Mouse (Mus musculus) thymus, adult 2 months (tissue): ENCODE results near the gene AW822073. TPM values are rescaled to one million over a fixed set of nuclear protein-coding genes. Genes with fewer than 3 reads are reported as not detected.
"Not testable (repeated sequence)": the region's sequence is repeated elsewhere in the genome, so short reads cannot be mapped to it uniquely, and the experiment has no call there.

ENCODE experiments used
- DNase-seq: peaks from one replicate; pipeline ENCODE4 v3.0.0; 2021
- H3K27ac ChIP-seq: fragments of 200-500 bp; 2 replicates; pipeline ENCODE4 v1.5.1; 2012; ENCODE audit warnings: low read length, control low read depth; ENCODE audit not compliant: control insufficient read depth, insufficient read depth
- H3K27me3 ChIP-seq: fragments of 200-500 bp; 2 replicates; pipeline ENCODE4 v1.6.1; 2012; ENCODE audit warnings: mild to moderate bottlenecking, low read length, moderate library complexity, mixed read lengths; ENCODE audit not compliant: control insufficient read depth, insufficient read depth
- H3K36me3 ChIP-seq: fragments of 200-500 bp; 2 replicates; pipeline ENCODE4 v1.6.1; 2012; ENCODE audit warnings: mild to moderate bottlenecking, low read length, moderate library complexity; ENCODE audit not compliant: control insufficient read depth, insufficient read depth
- H3K4me1 ChIP-seq: fragments of 200-500 bp; replicated peaks from 2 replicates; pipeline ENCODE4 v1.6.1; 2012; ENCODE audit warnings: low read length; ENCODE audit not compliant: control insufficient read depth, insufficient read depth
- H3K4me3 ChIP-seq: fragments of 200-500 bp; 2 replicates; pipeline ENCODE4 v1.5.1; 2012; ENCODE audit warnings: mild to moderate bottlenecking, low read length, control low read depth, moderate library complexity; ENCODE audit not compliant: control insufficient read depth, insufficient read depth
- CTCF ChIP-seq: fragments of 200-500 bp; IDR thresholded peaks from 2 replicates; pipeline ENCODE4 v1.5.1; 2012; ENCODE audit warnings: mild to moderate bottlenecking, control low read depth, low read length, moderate library complexity, borderline replicate concordance; ENCODE audit not compliant: control insufficient read depth, poor library complexity, insufficient read depth; ENCODE audit errors: extremely low read depth
- POLR2A ChIP-seq: fragments of 200-500 bp; IDR thresholded peaks from 2 replicates; pipeline ENCODE4 v1.6.1; 2012; ENCODE audit warnings: mild to moderate bottlenecking, low read length, control low read depth, moderate library complexity; ENCODE audit not compliant: control insufficient read depth, poor library complexity, insufficient read depth; ENCODE audit errors: extremely low read depth
- WGBS: fragments of 180-500 bp; shearing (Covaris S2); methylation state at CpG from one replicate; pipeline ENCODE4 v1.1.7; 2018; 5-methylcytosine and 5-hydroxymethylcytosine counted together
- polyA plus RNA-seq: library from polyadenylated mRNA; depleted of rRNA; stranded (reverse); fragments of >200 nt; gene quantifications from 2 replicates; pipeline ENCODE4 v1.2.3, GENCODE M21; 2012; rRNA removed

AW822073 gene
- not detected in 2 replicates for polyA plus RNA-seq

DNA sequence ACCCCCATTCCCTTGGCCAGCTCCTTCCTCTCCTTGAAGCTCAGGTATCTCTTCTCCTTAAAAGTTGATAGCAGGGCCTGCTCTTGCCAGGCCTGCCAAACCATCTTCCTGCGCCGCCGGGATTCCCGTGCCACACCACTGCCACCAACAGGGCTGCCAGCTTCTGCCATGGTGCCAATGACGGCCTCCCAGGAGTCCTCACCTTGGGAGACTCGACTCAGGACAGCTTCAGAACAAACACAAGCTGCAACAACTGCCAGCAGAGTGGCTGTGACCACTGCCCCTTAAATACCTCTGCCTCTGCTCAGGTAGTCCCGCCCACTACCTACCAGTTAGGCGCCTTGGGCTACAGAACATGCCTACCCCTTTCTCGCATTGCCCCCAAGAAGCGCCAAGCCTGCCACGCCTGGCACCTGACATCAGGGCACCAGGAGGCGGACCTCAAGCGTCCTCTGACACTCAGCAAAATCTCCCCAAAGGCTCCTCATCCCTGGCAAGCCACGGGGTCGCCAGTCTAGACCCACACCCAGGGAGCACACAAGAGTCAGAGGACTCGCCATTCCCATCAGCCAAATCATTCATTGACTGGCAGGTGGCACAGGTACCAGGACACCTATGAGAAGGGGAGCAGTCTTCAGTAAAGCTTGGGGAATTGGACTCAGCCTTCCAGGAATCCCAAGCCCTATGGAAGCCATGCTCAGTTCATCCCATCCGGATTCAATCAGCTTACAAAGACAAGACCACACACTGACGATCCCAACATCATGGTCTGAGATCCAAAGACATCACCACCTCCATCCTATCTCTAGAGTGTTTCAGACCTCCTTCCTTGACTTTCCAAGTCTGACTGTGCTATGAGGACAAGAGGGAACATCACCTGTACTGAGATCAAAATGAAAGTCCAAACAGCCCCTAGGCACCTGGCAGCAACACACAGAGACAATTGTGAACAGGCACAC lies at the start of gene AW822073:
AW822073 (minus strand) TSS at position 104 of the 959 bp plus-strand sequence.
- not testable (repeated sequence) for H3K27me3 ChIP-seq, H3K27ac ChIP-seq, H3K4me3 ChIP-seq, H3K36me3 ChIP-seq, H3K4me1 ChIP-seq
- WGBS = 87% methylated on average over 18 of the region's 18 CpGs
- peak; percentile 49 for DNase-seq

DNA sequence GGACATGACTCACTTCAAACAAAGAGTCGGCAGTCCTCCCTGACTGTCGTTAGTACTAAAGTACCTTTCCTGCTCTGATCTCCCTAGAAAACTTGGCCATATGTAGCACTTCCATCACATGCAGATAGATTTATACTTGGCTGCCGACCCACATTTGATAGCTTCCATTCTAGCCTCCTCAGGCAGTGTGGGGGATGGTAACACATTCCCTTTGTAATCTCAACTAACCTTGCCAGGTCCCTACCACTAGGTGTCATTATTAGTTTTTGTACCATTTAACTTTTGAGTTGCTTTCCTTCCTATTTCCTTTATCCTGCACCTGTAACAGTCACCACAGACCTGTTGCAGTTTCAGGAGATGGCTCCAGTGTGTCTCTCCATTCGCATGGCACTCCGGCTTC lies 33.7 kb upstream of the AW822073 start:
- no peak overlapping the region for H3K27ac ChIP-seq
- 82% methylated on average over 5 of the region's 5 CpGs for WGBS
- no peak for DNase-seq

DNA sequence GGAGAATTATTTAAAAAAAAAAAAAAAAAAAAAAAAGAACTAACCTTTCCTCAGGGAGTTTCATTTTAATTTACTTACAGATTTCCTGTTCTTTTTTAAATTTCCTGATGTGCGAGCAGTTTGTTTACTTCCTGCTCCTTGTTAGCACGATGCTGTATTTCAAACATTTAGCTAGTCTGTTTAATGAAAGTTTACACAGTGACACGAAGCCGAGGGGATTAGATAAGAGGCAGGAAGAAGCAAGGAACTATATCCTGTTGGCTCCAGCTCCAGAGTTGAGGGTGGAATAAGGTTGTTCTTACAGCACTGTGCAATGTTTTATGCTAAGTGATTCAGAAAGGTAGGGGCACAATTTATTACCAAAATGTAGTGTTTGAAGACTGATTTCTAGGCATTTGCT lies 31.2 kb upstream of the AW822073 start:
- peaks cover 16% of the 10 kb centered on the region for H3K36me3 ChIP-seq
- H3K4me1 ChIP-seq = peaks cover 2% of the 10 kb centered on the region; the same call in 1 of the 2 replicates
- peak overlapping the region; percentile 74 for H3K4me3 ChIP-seq
- no peaks in the 10 kb centered on the region for H3K27me3 ChIP-seq
- DNase-seq = no peak
- WGBS = under 1% methylated on average over 4 of the region's 4 CpGs
- no peak overlapping the region for H3K27ac ChIP-seq
- no peak for TF ChIP-seq POLR2A
- no peak for TF ChIP-seq CTCF

More for the DNA sequence above, 33.7 kb upstream of the AW822073 start:
- no peak for TF ChIP-seq POLR2A
- no peak for TF ChIP-seq CTCF
- peaks cover 2% of the 10 kb centered on the region; the same call in 1 of the 2 replicates for H3K4me1 ChIP-seq
- H3K27me3 ChIP-seq = no peaks in the 10 kb centered on the region
- peaks cover 36% of the 10 kb centered on the region for H3K36me3 ChIP-seq
- no peak overlapping the region for H3K4me3 ChIP-seq

DNA sequence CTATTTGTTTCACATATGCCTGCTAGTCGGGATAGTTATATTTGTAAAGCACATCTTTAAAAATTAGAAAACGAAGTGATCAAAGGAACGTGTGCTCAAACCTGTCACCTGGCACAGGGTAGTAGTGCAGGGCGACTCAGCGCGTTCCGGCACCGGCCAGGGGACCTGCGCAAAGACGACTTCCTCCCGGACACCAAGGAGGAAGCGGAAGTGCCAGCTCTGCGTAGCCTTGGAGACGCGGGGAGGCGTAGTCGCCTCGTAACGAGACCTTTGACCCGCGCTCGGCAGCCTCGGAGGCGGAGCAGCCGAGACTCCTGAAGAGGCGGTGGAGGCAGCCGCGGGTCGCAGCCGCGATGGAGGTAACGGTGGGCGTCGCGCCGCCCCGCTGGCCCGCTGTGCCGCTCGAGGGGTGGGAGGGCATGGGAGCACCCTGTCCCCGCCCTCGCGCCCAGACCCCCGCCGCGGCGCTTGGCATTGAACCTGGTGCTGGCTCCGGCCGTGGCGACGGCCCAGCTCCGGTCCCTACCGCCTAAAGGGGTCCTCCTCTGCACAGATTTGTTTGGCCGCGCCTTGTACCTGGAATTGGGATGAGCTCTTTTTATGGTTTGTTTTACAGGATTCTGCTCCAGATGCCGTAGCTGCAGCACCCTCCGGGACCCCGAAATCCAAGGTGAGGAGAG lies 30.6 kb upstream of the AW822073 start, which contains the start of gene Gcc2:
Gcc2 (plus strand) TSS at position 285 of the 680 bp plus-strand sequence.
- WGBS = under 1% methylated on average over 58 of the region's 58 CpGs
- Histone ChIP-seq H3K4me3 (peak within 1 kb of the TSS; percentile 74), H3K27ac (no peak within 1 kb of the TSS), H3K27me3 (no peaks in the 10 kb centered on the region), H3K4me1 (peaks cover 2% of the 10 kb centered on the region; the same call in 1 of the 2 replicates), H3K36me3 (peaks cover 12% of the 10 kb centered on the region)
- peak; percentile 92 for DNase-seq
- TF ChIP-seq CTCF = peak; percentile 67; the same call in 1 of the 2 replicates
- TF ChIP-seq POLR2A = peak; percentile 63

DNA sequence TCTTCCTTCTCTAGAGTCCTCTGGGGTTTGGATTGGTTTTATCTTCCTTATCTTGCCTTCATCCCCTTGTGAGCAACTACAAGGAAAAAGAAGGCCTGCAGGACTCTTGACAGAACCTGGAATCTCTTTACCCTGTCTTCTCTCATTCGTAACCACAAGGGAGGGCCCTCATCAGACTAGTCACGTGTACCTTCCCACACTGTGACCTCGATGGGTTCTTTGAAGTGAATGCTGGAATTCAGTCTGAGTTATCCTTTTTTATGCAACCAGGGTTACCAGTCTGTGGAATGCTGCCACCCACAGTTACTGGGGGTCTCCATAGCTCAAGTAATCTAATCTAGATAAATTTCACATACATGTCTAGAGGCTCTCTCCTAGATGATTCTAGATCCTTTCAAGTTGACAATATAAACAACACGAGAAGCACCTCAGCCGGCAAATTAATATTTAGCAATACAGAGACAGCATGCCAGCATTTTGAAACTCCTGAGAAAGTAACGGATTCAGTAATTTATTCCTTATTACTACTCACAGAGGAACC lies 30.0 kb upstream of the AW822073 start:
- Histone ChIP-seq H3K27me3 (no peaks in the 10 kb centered on the region), H3K36me3 (peaks cover 5% of the 10 kb centered on the region), H3K4me3 (no peak overlapping the region), H3K27ac (no peak overlapping the region), H3K4me1 (peaks cover 2% of the 10 kb centered on the region; the same call in 1 of the 2 replicates)
- TF ChIP-seq CTCF (no peak), POLR2A (no peak)
- no peak for DNase-seq
- WGBS = 10% methylated on average over 6 of the region's 6 CpGs

DNA sequence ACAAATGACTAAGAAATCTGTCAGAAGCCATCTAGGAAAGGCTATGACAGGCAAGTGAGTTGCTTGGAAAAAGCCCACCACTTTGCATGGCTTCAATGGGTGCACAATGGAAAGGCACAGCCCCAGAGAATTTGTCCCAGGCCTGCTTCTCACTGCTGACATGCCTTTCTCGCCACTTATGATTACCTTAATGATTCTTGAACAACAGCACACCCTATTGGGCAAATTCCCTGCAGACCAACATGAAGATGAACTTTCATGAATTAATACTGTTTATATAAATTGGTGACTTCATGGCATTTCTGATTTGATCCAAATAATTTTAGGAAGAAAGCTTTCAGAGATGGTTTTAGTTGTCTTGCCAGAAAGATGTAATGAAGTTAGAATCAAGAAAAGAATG lies 24.8 kb upstream of the AW822073 start:
- 81% methylated on average over 1 of the region's 1 CpGs for WGBS
- H3K27ac ChIP-seq = no peak overlapping the region
- no peaks in the 10 kb centered on the region for H3K36me3 ChIP-seq
- H3K4me1 ChIP-seq = peaks cover under 1% of the 10 kb centered on the region; the same call in 1 of the 2 replicates
- TF ChIP-seq POLR2A (no peak), CTCF (no peak)
- DNase-seq = no peak
- H3K27me3 ChIP-seq = no peaks in the 10 kb centered on the region
- no peak overlapping the region for H3K4me3 ChIP-seq

DNA sequence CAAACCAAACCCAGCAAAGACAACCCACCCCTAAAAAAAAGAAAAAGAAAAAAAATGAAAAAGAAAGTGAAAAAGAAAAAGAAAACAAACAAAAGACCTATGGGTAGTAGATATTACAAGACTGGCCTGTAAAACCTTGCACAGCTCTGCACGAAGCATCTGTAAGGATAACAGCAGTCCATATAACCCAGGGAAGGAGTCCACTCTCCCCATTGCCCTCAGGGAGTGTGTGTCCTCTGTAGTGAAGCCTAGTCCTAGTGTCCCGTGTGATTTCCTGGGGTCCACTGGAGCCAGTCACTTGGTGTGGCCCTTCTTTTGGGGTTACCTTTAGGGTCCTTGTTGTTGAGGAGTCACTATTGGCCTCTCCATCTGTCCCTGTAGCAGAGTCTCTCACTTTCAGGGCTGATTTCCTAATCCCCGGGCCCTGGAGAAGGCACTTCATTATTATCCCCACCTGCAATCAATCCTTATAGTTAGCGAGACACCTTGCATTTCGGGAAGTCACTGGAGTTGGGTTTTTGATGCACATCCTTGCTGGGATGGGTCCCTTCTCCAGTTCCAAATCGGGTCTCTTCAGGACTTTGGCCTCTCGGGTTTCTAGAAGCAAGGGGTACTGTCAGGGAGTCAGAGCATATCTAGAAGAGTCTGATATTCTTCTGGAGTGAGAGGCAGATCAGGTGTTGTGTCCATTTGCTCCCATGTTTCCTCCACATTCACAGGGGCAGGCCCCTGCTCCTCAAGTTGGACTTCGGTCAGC lies 14.4 kb upstream of the AW822073 start:
- H3K4me3 ChIP-seq, H3K27me3 ChIP-seq, H3K27ac ChIP-seq, H3K36me3 ChIP-seq, H3K4me1 ChIP-seq: not testable (repeated sequence)
- whole genome bisulfite sequencing = 88% methylated on average over 8 of the region's 8 CpGs
- peak; percentile 55 for DNase-seq
